Mouse (Mus musculus): ENCODE measurements around the gene Mettl16. TPM values are rescaled to one million over a fixed set of nuclear protein-coding genes. Genes with fewer than 3 reads are reported as not detected.

Mettl16 gene
- polyA plus RNA-seq, 1 experiment from 2014 or later, result 52.9 TPM

GRCm38 (mm10) chr11:74829812-74830211 is 59.2 kb downstream of the Mettl16 start:
- H3K9me3 ChIP-seq, result no peaks in the 10 kb centered on the region
- peak; percentile 94 for DNase-seq (ENCODE audit: low spot score)
- H3K27me3 ChIP-seq (ENCODE audit: insufficient read depth, poor library complexity, severe bottlenecking), result no peaks in the 10 kb centered on the region
- peak overlapping the region; percentile 79 for H3K4me3 ChIP-seq
- WGBS, result under 1% methylated on average over 20 of the region's 20 CpGs
- H3K36me3 ChIP-seq, result no peaks in the 10 kb centered on the region; the same call in 1 of the 2 replicates
- peaks cover 55% of the 10 kb centered on the region for H3K4me1 ChIP-seq
- H3K27ac ChIP-seq, result peak overlapping the region; percentile 93

GRCm38 (mm10) chr11:74830256-74831161 is 59.9 kb downstream of the Mettl16 start, which contains the start of gene Mnt:
Mnt (plus strand) TSS chr11:74830920.
- Histone ChIP-seq H3K36me3 (no peaks in the 10 kb centered on the region; the same call in 1 of the 2 replicates), H3K27ac (peak within 1 kb of the TSS; percentile 93), H3K9me3 (no peaks in the 10 kb centered on the region), H3K4me1 (peaks cover 58% of the 10 kb centered on the region), H3K27me3 (ENCODE audit: insufficient read depth, poor library complexity, severe bottlenecking) (no peaks in the 10 kb centered on the region), H3K4me3 (peak within 1 kb of the TSS; percentile 79)
- peak; percentile 100 for DNase-seq (ENCODE audit: low spot score)
- WGBS, result under 1% methylated on average over 70 of the region's 70 CpGs

- Histone ChIP-seq H3K36me3 (no peaks in the 10 kb centered on the region), H3K9me3 (no peaks in the 10 kb centered on the region), H3K27me3 (ENCODE audit: insufficient read depth, poor library complexity, severe bottlenecking) (no peaks in the 10 kb centered on the region), H3K4me3 (peak overlapping the region; percentile 79), H3K27ac (peak overlapping the region; percentile 93), H3K4me1 (peaks cover 60% of the 10 kb centered on the region)
- WGBS, result under 1% methylated on average over 35 of the region's 35 CpGs
- DNase-seq (ENCODE audit: low spot score), result peak; percentile 85
Observed at GRCm38 (mm10) chr11:74831191-74831605, 60.6 kb downstream of the Mettl16 start.

- DNase-seq (ENCODE audit: low spot score), result peak; percentile 99
- H3K4me1 ChIP-seq, result peaks cover 65% of the 10 kb centered on the region
- H3K36me3 ChIP-seq, result 0 out of 2 replicates have a peak, but pooled peaks cover 2% of the 10 kb centered on the region
- peak overlapping the region; percentile 79 for H3K4me3 ChIP-seq
- under 1% methylated on average over 61 of the region's 61 CpGs for WGBS
- H3K27ac ChIP-seq, result peak overlapping the region; percentile 93
- H3K9me3 ChIP-seq, result no peaks in the 10 kb centered on the region
- H3K27me3 ChIP-seq (ENCODE audit: insufficient read depth, poor library complexity, severe bottlenecking), result no peaks in the 10 kb centered on the region
Observed at GRCm38 (mm10) chr11:74831606-74832451, 61.2 kb downstream of the Mettl16 start.

GRCm38 (mm10) chr11:74832503-74833143 is 62.0 kb downstream of the Mettl16 start:
- DNase-seq (ENCODE audit: low spot score), result peak; percentile 93
- Histone ChIP-seq H3K27me3 (ENCODE audit: insufficient read depth, poor library complexity, severe bottlenecking) (no peaks in the 10 kb centered on the region), H3K9me3 (no peaks in the 10 kb centered on the region), H3K4me3 (peak overlapping the region; percentile 79), H3K27ac (peak overlapping the region; percentile 93), H3K36me3 (0 out of 2 replicates have a peak, but pooled peaks cover 2% of the 10 kb centered on the region), H3K4me1 (peaks cover 73% of the 10 kb centered on the region)
- under 1% methylated on average over 26 of the region's 26 CpGs for WGBS

GRCm38 (mm10) chr11:74833536-74834358 is 63.1 kb downstream of the Mettl16 start:
- no peaks in the 10 kb centered on the region for H3K27me3 ChIP-seq (ENCODE audit: insufficient read depth, poor library complexity, severe bottlenecking)
- peak overlapping the region; percentile 79 for H3K4me3 ChIP-seq
- H3K9me3 ChIP-seq, result no peaks in the 10 kb centered on the region
- peak overlapping the region; percentile 93 for H3K27ac ChIP-seq
- 0 out of 2 replicates have a peak, but pooled peaks cover 2% of the 10 kb centered on the region for H3K36me3 ChIP-seq
- peak; percentile 73 for DNase-seq (ENCODE audit: low spot score)
- 75% methylated on average over 8 of the region's 8 CpGs for WGBS
- peaks cover 71% of the 10 kb centered on the region for H3K4me1 ChIP-seq

- Histone ChIP-seq H3K27ac (peak overlapping the region; percentile 93), H3K4me1 (peaks cover 71% of the 10 kb centered on the region), H3K27me3 (ENCODE audit: insufficient read depth, poor library complexity, severe bottlenecking) (no peaks in the 10 kb centered on the region), H3K4me3 (no peak overlapping the region), H3K36me3 (0 out of 2 replicates have a peak, but pooled peaks cover 2% of the 10 kb centered on the region), H3K9me3 (no peaks in the 10 kb centered on the region)
- peak; percentile 74 for DNase-seq (ENCODE audit: low spot score)
- WGBS, result 67% methylated on average over 1 of the region's 1 CpGs
Observed at GRCm38 (mm10) chr11:74834359-74834638, 63.7 kb downstream of the Mettl16 start.

GRCm38 (mm10) chr11:74834650-74835277 is 64.1 kb downstream of the Mettl16 start:
- peaks cover 71% of the 10 kb centered on the region for H3K4me1 ChIP-seq
- no peaks in the 10 kb centered on the region for H3K27me3 ChIP-seq (ENCODE audit: insufficient read depth, poor library complexity, severe bottlenecking)
- H3K27ac ChIP-seq, result peak overlapping the region; percentile 93
- DNase-seq (ENCODE audit: low spot score), result peak; percentile 71
- H3K36me3 ChIP-seq, result 0 out of 2 replicates have a peak, but pooled peaks cover 2% of the 10 kb centered on the region
- no peak overlapping the region for H3K4me3 ChIP-seq
- 55% methylated on average over 5 of the region's 5 CpGs for WGBS
- H3K9me3 ChIP-seq, result no peaks in the 10 kb centered on the region

GRCm38 (mm10) chr11:74835593-74836224 is 65.1 kb downstream of the Mettl16 start:
- Histone ChIP-seq H3K27ac (0 out of 2 replicates have a peak overlapping the region, but pooled peaks have one; percentile 39), H3K27me3 (ENCODE audit: insufficient read depth, poor library complexity, severe bottlenecking) (no peaks in the 10 kb centered on the region), H3K4me1 (peaks cover 80% of the 10 kb centered on the region), H3K36me3 (0 out of 2 replicates have a peak, but pooled peaks cover 9% of the 10 kb centered on the region), H3K4me3 (no peak overlapping the region), H3K9me3 (no peaks in the 10 kb centered on the region)
- 86% methylated on average over 6 of the region's 6 CpGs for WGBS
- peak; percentile 61 for DNase-seq (ENCODE audit: low spot score)

GRCm38 (mm10) chr11:74836225-74837055 is 65.8 kb downstream of the Mettl16 start:
- H3K27me3 ChIP-seq (ENCODE audit: insufficient read depth, poor library complexity, severe bottlenecking), result no peaks in the 10 kb centered on the region
- H3K36me3 ChIP-seq, result 0 out of 2 replicates have a peak, but pooled peaks cover 9% of the 10 kb centered on the region
- H3K4me1 ChIP-seq, result peaks cover 87% of the 10 kb centered on the region
- H3K9me3 ChIP-seq, result no peaks in the 10 kb centered on the region
- WGBS, result 87% methylated on average over 22 of the region's 22 CpGs
- no peak overlapping the region; the same call in 1 of the 2 replicates for H3K4me3 ChIP-seq
- DNase-seq (ENCODE audit: low spot score), result peak; percentile 76
- peak overlapping the region; percentile 97; the same call in 1 of the 2 replicates for H3K27ac ChIP-seq
